Mouse (Mus musculus): ENCODE data around the gene Cnot2.

The Cnot2 gene

GRCm38 (mm10) chr10:116480988-116481387, 100.3 kb downstream of the Cnot2 start:
- DNase-seq (ENCODE audit: low spot score), result no peak

GRCm38 (mm10) chr10:116476559-116476958, 104.8 kb downstream of the Cnot2 start:
- DNase-seq (ENCODE audit: low spot score), result no peak

GRCm38 (mm10) chr10:116475725-116476124, 105.6 kb downstream of the Cnot2 start:
- no peak for DNase-seq (ENCODE audit: low spot score)

GRCm38 (mm10) chr10:116473759-116474549, 107.4 kb downstream of the Cnot2 start, which contains the start of gene Kcnmb4:
Kcnmb4 (minus strand) TSS chr10:116473878.
- peak; percentile 23 for DNase-seq (ENCODE audit: low spot score)

GRCm38 (mm10) chr10:116473071-116473758, 108.1 kb downstream of the Cnot2 start:
- no peak for DNase-seq (ENCODE audit: low spot score)

- no peak for DNase-seq (ENCODE audit: low spot score)
These were observed 108.7 kb downstream of the Cnot2 start for GRCm38 (mm10) chr10:116472579-116472978.

GRCm38 (mm10) chr10:116470306-116470925, 110.9 kb downstream of the Cnot2 start:
- no peak for DNase-seq (ENCODE audit: low spot score)

- no peak for DNase-seq (ENCODE audit: low spot score)
These were observed 113.2 kb downstream of the Cnot2 start for GRCm38 (mm10) chr10:116468094-116468493.

GRCm38 (mm10) chr10:116463753-116464345, 117.5 kb downstream of the Cnot2 start:
- no peak for DNase-seq (ENCODE audit: low spot score)

GRCm38 (mm10) chr10:116461443-116461842, 119.9 kb downstream of the Cnot2 start:
- no peak for DNase-seq (ENCODE audit: low spot score)

- no peak for DNase-seq (ENCODE audit: low spot score)
These were observed 122.5 kb downstream of the Cnot2 start for GRCm38 (mm10) chr10:116458786-116459185.

GRCm38 (mm10) chr10:116452771-116453170, 128.5 kb downstream of the Cnot2 start:
- no peak for DNase-seq (ENCODE audit: low spot score)

GRCm38 (mm10) chr10:116450621-116451020, 130.7 kb downstream of the Cnot2 start:
- DNase-seq (ENCODE audit: low spot score), result no peak

GRCm38 (mm10) chr10:116448166-116448565, 133.1 kb downstream of the Cnot2 start:
- no peak for DNase-seq (ENCODE audit: low spot score)

- DNase-seq (ENCODE audit: low spot score), result no peak
These were observed 134.1 kb downstream of the Cnot2 start for GRCm38 (mm10) chr10:116447176-116447575.

GRCm38 (mm10) chr10:116446040-116446439, 135.3 kb downstream of the Cnot2 start:
- no peak for DNase-seq (ENCODE audit: low spot score)

- no peak for DNase-seq (ENCODE audit: low spot score)
These were observed 136.5 kb downstream of the Cnot2 start for GRCm38 (mm10) chr10:116444826-116445225.

GRCm38 (mm10) chr10:116444371-116444770, 136.9 kb downstream of the Cnot2 start:
- DNase-seq (ENCODE audit: low spot score), result no peak

- DNase-seq (ENCODE audit: low spot score), result no peak
These were observed 140.4 kb downstream of the Cnot2 start for GRCm38 (mm10) chr10:116440946-116441345.

- DNase-seq (ENCODE audit: low spot score), result no peak
These were observed 141.2 kb downstream of the Cnot2 start for GRCm38 (mm10) chr10:116440088-116440487.

- no peak for DNase-seq (ENCODE audit: low spot score)
These were observed 145.9 kb downstream of the Cnot2 start for GRCm38 (mm10) chr10:116435455-116435854.

Data from urinary bladder, postnatal 25 days (tissue).